In the genomic region with DNA sequence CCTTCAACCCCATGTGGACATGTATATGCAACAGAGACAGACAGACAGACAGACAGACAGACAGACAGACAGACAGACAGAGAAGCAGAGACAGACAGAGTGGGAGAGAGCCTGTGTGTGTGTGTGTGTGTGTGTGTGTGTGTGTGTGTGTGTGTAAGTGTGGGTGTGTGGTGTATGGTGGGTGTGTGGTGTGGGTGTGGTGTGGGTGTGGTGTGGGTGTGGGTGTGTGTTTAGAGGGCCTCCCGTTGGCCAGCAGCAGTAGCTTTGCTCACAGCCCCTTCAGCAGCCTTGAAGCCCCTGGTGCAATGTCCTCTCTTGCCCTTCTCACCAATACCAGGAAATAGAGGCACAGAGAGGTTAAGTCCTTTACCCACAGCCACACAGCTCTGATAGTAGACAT, we compare ENCODE assay signal across 24 mouse cellular contexts.
DNase-seq lines count a peak whose midpoint lies in the region; ATAC-seq lines count a peak whose summit lies in the region.
"Had no signal": no experiment of that assay in that cellular context is flagged by ENCODE, and none has a peak within 500 bp of the region (broad histone marks: within the 10 kb centered on the region; RNA-seq: fewer than 3 reads in every experiment).

No protein-coding gene starts in this region.

- ATAC-seq in heart, embryonic 11.5 days (replicated peaks; ENCODE audit: insufficient number of reproducible peaks, low FRiP score, low TSS enrichment), result no peak
- ATAC-seq in heart, embryonic 12.5 days (ENCODE audit: insufficient number of reproducible peaks, low FRiP score), result no peak
- ATAC-seq in liver, embryonic 13.5 days (ENCODE audit: low read depth), result peak; percentile 65
- ATAC-seq: forebrain, embryonic 15.5 days; intestine, postnatal 0 days; midbrain, embryonic 15.5 days had no signal

- 0 out of 2 replicates have a peak overlapping the region, but pooled peaks have one; percentile 0 for H3K27ac ChIP-seq in heart, embryonic 11.5 days (ENCODE audit: low read depth, low read length)
- H3K27ac ChIP-seq in heart, embryonic 12.5 days (ENCODE audit: poor library complexity, severe bottlenecking), result no peak overlapping the region
- H3K27ac ChIP-seq in liver, embryonic 13.5 days, result peak overlapping the region; percentile 86
- H3K27ac ChIP-seq: embryonic facial prominence, embryonic 15.5 days; forebrain, embryonic 15.5 days; hindbrain, embryonic 14.5 days; lung, embryonic 15.5 days; midbrain, embryonic 10.5 days; midbrain, embryonic 15.5 days; neural tube, embryonic 15.5 days had no signal

- H3K27me3 ChIP-seq in heart, embryonic 11.5 days (ENCODE audit: control insufficient read depth, insufficient read depth, low read length), result peaks cover 3% of the 10 kb centered on the region; the same call in 1 of the 2 replicates
- peaks cover 7% of the 10 kb centered on the region; the same call in 1 of the 2 replicates for H3K27me3 ChIP-seq in heart, embryonic 12.5 days (replicated peaks)
- H3K27me3 ChIP-seq in liver, embryonic 13.5 days, result peaks cover 20% of the 10 kb centered on the region
- H3K27me3 ChIP-seq: embryonic facial prominence, embryonic 15.5 days; forebrain, embryonic 15.5 days; midbrain, embryonic 15.5 days; neural tube, embryonic 15.5 days had no signal

- peaks cover 9% of the 10 kb centered on the region; the same call in 1 of the 2 replicates for H3K4me1 ChIP-seq in heart, embryonic 11.5 days (ENCODE audit: control insufficient read depth, insufficient read depth, low read length)
- H3K4me1 ChIP-seq in heart, embryonic 12.5 days (replicated peaks), result peaks cover 21% of the 10 kb centered on the region
- H3K4me1 ChIP-seq in liver, embryonic 13.5 days (replicated peaks), result peaks cover 53% of the 10 kb centered on the region
- H3K4me1 ChIP-seq: embryonic facial prominence, embryonic 15.5 days; forebrain, embryonic 15.5 days; midbrain, embryonic 15.5 days; neural tube, embryonic 15.5 days had no signal

- no peak overlapping the region for H3K4me3 ChIP-seq in heart, embryonic 11.5 days (ENCODE audit: low read depth, low read length)
- no peak overlapping the region for H3K4me3 ChIP-seq in heart, embryonic 12.5 days
- no peak overlapping the region for H3K4me3 ChIP-seq in liver, embryonic 13.5 days (replicated peaks)
- H3K4me3 ChIP-seq: embryonic facial prominence, embryonic 15.5 days; forebrain, embryonic 15.5 days; lung, embryonic 15.5 days; midbrain, embryonic 10.5 days; midbrain, embryonic 15.5 days; neural tube, embryonic 15.5 days had no signal

- no peaks in the 10 kb centered on the region for H3K36me3 ChIP-seq in heart, embryonic 11.5 days (ENCODE audit: control insufficient read depth, insufficient read depth, low read length)
- H3K36me3 ChIP-seq in heart, embryonic 12.5 days, result no peaks in the 10 kb centered on the region
- no peaks in the 10 kb centered on the region for H3K36me3 ChIP-seq in liver, embryonic 13.5 days
- H3K36me3 ChIP-seq: embryonic facial prominence, embryonic 15.5 days; forebrain, embryonic 15.5 days; lung, embryonic 15.5 days; midbrain, embryonic 10.5 days; midbrain, embryonic 15.5 days had no signal

- H3K9ac ChIP-seq in heart, embryonic 11.5 days (ENCODE audit: low read depth, low read length), result no peak overlapping the region
- no peak overlapping the region for H3K9ac ChIP-seq in heart, embryonic 12.5 days
- H3K9ac ChIP-seq in liver, embryonic 13.5 days, result peak overlapping the region; percentile 53
- H3K9ac ChIP-seq: embryonic facial prominence, embryonic 15.5 days; forebrain, embryonic 15.5 days; hindbrain, embryonic 14.5 days; lung, embryonic 15.5 days; midbrain, embryonic 15.5 days; neural tube, embryonic 15.5 days had no signal

- H3K4me2 ChIP-seq in heart, embryonic 11.5 days, result no peak overlapping the region
- H3K4me2 ChIP-seq in heart, embryonic 12.5 days, result no peak overlapping the region
- peak overlapping the region; percentile 64 for H3K4me2 ChIP-seq in liver, embryonic 13.5 days
- H3K4me2 ChIP-seq: embryonic facial prominence, embryonic 15.5 days; forebrain, embryonic 15.5 days; hindbrain, embryonic 14.5 days; lung, embryonic 15.5 days; midbrain, embryonic 15.5 days; neural tube, embryonic 15.5 days had no signal

- DNase-seq in liver, result peak; percentile 59
- DNase-seq in liver, embryonic 13.5 days, result no peak
- DNase-seq in left cerebral cortex, adult 18-20 months (ENCODE audit: low spot score in 2 of 2), result no peak
- DNase-seq in thymus, postnatal 4 days, result no peak
- DNase-seq: adrenal gland, postnatal 25 days; B cell, adult 2 months; cerebellum, adult 18-20 months; cerebellum, postnatal 10 days; heart, postnatal 4 days; kidney, postnatal 14 days; left cerebral cortex, postnatal 4 days; right cerebral cortex, postnatal 25 days; thymus, adult 2 months; thymus, postnatal 36 days had no signal

- 75% methylated on average over 1 of the region's 1 CpGs for WGBS in heart, embryonic 11.5 days (ENCODE audit: insufficient replicate concordance)
- WGBS in heart, embryonic 12.5 days, result 36% methylated on average over 1 of the region's 1 CpGs
- WGBS in liver, embryonic 13.5 days (ENCODE audit: insufficient replicate concordance), result 11% methylated on average over 1 of the region's 1 CpGs

- no peaks in the 10 kb centered on the region for H3K9me3 ChIP-seq in heart, embryonic 11.5 days (replicated peaks; ENCODE audit: control insufficient read depth, low read length)
- no peaks in the 10 kb centered on the region for H3K9me3 ChIP-seq in heart, embryonic 12.5 days (replicated peaks)
- H3K9me3 ChIP-seq in liver, embryonic 13.5 days (replicated peaks), result no peaks in the 10 kb centered on the region
- H3K9me3 ChIP-seq: embryonic facial prominence, embryonic 15.5 days; forebrain, embryonic 15.5 days; lung, embryonic 15.5 days; midbrain, embryonic 10.5 days; midbrain, embryonic 15.5 days; neural tube, embryonic 15.5 days had no signal
